Mouse (Mus musculus) lung, postnatal 10 days (tissue): Measurements from ENCODE around the gene Gm17535.
"Not testable (repeated sequence)": the region's sequence is repeated elsewhere in the genome, so short reads cannot be mapped to it uniquely, and the experiment has no call there.

ENCODE experiments used
- DNase-seq: peaks from one replicate; pipeline ENCODE4 v3.0.0; 2021

Gm17535 gene

GRCm38 (mm10) chr9:3025653-3026052 is 8.7 kb upstream of the Gm17535 start:
- DNase-seq: peak; percentile 68

GRCm38 (mm10) chr9:3026136-3026535 is 8.3 kb upstream of the Gm17535 start:
- not testable (repeated sequence) for DNase-seq

GRCm38 (mm10) chr9:3026741-3027140 is 7.7 kb upstream of the Gm17535 start:
- not testable (repeated sequence) for DNase-seq

GRCm38 (mm10) chr9:3027200-3027599 is 7.2 kb upstream of the Gm17535 start:
- DNase-seq: not testable (repeated sequence)

- peak; percentile 37 for DNase-seq
These were observed 5.0 kb upstream of the Gm17535 start for GRCm38 (mm10) chr9:3029276-3030000.

- DNase-seq: not testable (repeated sequence)
These were observed 3.6 kb upstream of the Gm17535 start for GRCm38 (mm10) chr9:3030677-3031318.

GRCm38 (mm10) chr9:3036577-3036976 is 2.2 kb downstream of the Gm17535 start, which contains the start of gene Gm10715:
Gene Gm10715, plus strand, starts transcription at chr9:3036877.
- DNase-seq: not testable (repeated sequence)

GRCm38 (mm10) chr9:3038161-3038560 is 3.8 kb downstream of the Gm17535 start:
- not testable (repeated sequence) for DNase-seq
